Mouse (Mus musculus): ENCODE data around the gene Prpf4b.
"Not testable (repeated sequence)": the region's sequence is repeated elsewhere in the genome, so short reads cannot be mapped to it uniquely, and the experiment has no call there.

The Prpf4b gene

DNA sequence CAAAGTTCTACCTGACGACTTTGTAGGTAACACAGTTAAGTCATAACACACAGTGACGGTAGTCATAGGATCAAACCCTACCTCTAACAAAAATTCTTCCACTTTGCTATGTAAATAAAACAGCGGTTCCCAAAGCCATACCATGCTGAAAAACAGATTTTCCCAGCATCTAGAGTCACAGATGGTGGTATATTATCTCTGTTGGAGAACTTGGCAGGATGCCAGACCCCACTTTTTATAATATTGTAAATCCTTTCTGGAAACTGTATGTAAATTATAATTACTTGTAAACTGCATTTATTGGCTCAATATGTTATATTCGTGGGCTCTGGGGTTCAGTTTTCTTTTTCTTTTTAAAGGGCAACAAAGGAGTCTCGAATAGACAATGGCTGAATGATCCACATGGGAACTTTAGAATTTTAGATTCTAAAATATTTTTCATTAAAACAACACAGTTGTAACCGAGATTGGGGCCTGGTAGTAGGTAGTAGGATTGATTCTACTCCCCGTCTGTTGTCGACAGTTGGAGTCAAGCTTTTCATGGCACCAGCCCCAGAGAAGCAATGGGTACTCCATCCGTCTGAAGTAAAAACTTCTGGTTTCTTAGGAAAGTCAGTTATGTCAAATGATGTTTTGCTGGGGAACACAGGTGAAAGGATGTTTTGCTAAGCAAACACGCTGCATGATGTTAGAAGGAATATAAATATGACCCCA, 60.0 kb downstream of the Prpf4b start:
- DNase-seq (ENCODE audit: low read depth, low spot score) = no peak

DNA sequence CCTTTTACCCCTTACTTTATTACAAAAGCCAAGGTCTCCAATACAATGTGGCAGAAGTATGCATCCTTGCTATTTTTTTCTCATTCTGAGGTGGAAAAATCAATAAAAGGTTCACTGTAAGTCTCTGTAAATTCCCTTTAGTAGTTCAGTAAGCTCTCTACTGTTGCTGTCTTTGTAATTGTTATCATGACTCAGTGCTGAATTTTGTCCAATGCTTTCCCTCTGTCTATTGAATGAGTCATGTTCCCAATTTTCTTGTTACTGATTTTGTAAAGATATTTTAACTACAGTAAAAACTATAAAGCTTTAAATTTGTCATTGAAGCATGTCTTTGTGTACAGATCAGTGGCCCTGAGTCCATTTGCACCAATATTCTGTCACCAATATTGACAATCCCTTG, 67.3 kb downstream of the Prpf4b start:
- no peak for DNase-seq (ENCODE audit: low read depth, low spot score)

DNA sequence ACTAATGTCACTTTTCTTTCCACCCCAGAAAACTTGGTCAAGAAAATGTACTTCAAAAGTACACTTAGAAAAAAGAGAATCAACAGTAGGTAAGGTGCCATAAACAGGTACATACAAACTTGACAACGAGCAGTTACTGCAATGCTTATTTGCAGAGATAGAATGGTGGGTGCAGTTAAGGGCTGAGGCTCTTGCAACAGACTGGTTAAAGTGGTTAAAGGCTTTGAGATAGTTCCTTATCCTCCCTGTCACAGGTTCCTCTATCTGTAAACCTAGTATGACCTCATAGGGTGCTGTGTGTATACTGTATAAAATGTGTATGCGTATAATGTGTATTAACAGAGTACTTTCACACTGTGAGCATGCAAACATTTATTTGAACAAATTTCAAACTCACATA, 76.3 kb downstream of the Prpf4b start:
- DNase-seq (ENCODE audit: low read depth, low spot score) = not testable (repeated sequence)

Data from retina, postnatal 7 days (tissue).